Comparison of ENCODE assay signal across 13 mouse cellular contexts in the genomic region with DNA sequence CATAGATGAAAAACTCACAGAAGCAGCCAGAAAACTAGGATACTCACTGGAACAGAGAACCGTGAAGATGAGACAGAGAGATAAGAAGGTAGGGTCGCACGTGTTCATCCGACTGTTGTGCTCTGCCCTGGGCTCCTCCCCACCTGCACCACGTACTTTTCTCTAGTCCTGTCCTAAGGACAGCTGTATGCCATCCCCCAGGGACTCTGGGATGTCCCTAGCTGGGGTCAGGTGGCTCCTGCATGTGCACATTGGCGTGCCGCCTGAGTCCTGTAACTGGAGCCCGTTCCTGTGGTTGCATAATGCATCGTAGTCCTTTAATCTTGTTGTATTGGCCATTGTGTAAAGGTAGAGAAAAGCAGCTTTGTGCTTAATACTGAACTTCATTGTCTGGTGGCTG. TPM values are rescaled to one million over a fixed set of nuclear protein-coding genes. Genes with fewer than 3 reads are reported as not detected.
A peak's percentile ranks its signal among the peaks of the same experiment; 100 is the strongest.
DNase-seq lines count a peak whose midpoint lies in the region; ATAC-seq lines count a peak whose summit lies in the region.
"Had no signal": no experiment of that assay in that cellular context is flagged by ENCODE, and none has a peak within 500 bp of the region (broad histone marks: within the 10 kb centered on the region; RNA-seq: fewer than 3 reads in every experiment).

No protein-coding gene starts in this region.

- peaks cover 29% of the 10 kb centered on the region for H3K36me3 ChIP-seq in heart, embryonic 12.5 days
- H3K36me3 ChIP-seq in embryonic facial prominence, embryonic 14.5 days (ENCODE audit: control insufficient read depth, insufficient read depth, low read length): peaks cover 42% of the 10 kb centered on the region

- no peak overlapping the region for H3K27ac ChIP-seq in heart, embryonic 12.5 days (ENCODE audit: poor library complexity, severe bottlenecking)
- H3K27ac ChIP-seq in embryonic facial prominence, embryonic 14.5 days (replicated peaks; ENCODE audit: low read depth, low read length): no peak overlapping the region
- H3K27ac ChIP-seq: layer of hippocampus, adult 2 months; limb, embryonic 12.5 days had no signal

- peaks cover 27% of the 10 kb centered on the region for H3K4me1 ChIP-seq in heart, embryonic 12.5 days (replicated peaks)
- no peaks in the 10 kb centered on the region for H3K4me1 ChIP-seq in embryonic facial prominence, embryonic 14.5 days (ENCODE audit: control insufficient read depth, insufficient read depth, low read length)
- H3K4me1 ChIP-seq: limb, embryonic 12.5 days had no signal

- no peaks in the 10 kb centered on the region for H3K27me3 ChIP-seq in heart, embryonic 12.5 days (replicated peaks)
- no peaks in the 10 kb centered on the region for H3K27me3 ChIP-seq in embryonic facial prominence, embryonic 14.5 days (replicated peaks; ENCODE audit: control insufficient read depth, insufficient read depth, low read length)
- H3K27me3 ChIP-seq: limb, embryonic 12.5 days had no signal

- H3K4me2 ChIP-seq in heart, embryonic 12.5 days: no peak overlapping the region
- H3K4me2 ChIP-seq in embryonic facial prominence, embryonic 14.5 days (ENCODE audit: low read depth, low read length): no peak overlapping the region
- H3K4me2 ChIP-seq: limb, embryonic 12.5 days had no signal

- no peak overlapping the region for H3K4me3 ChIP-seq in heart, embryonic 12.5 days
- no peak overlapping the region for H3K4me3 ChIP-seq in embryonic facial prominence, embryonic 14.5 days (ENCODE audit: low read depth, low read length)
- H3K4me3 ChIP-seq: layer of hippocampus, adult 2 months; limb, embryonic 12.5 days had no signal

- DNase-seq in heart, adult 11 months: peak; percentile 95
- peak; percentile 36 to 58 for DNase-seq in lung, adult 18-20 months
- DNase-seq in lung, postnatal 14 days: no peak
- peak; percentile 68 for DNase-seq in embryonic facial prominence, embryonic 14.5 days (ENCODE audit: low spot score)
- peak; percentile 47 to 48 for DNase-seq in heart, postnatal 36 days
- no peak for DNase-seq in layer of hippocampus, adult 11-12 months (ENCODE audit: low spot score)
- DNase-seq in cerebellum, postnatal 4 days (ENCODE audit: low spot score in 2 of 2): no peak
- DNase-seq: embryo, embryonic 11 days; right cerebral cortex, postnatal 25 days had no signal

- WGBS in heart, embryonic 12.5 days: 84% methylated on average over 9 of the region's 9 CpGs
- whole genome bisulfite sequencing in embryonic facial prominence, embryonic 14.5 days: 64% methylated on average over 9 of the region's 9 CpGs

- ATAC-seq in heart, embryonic 12.5 days (ENCODE audit: insufficient number of reproducible peaks, low FRiP score): no peak
- ATAC-seq in embryonic facial prominence, embryonic 14.5 days (ENCODE audit: low read depth): peak; percentile 89; the same call in 1 of the 2 replicates
- ATAC-seq: forebrain, embryonic 16.5 days had no signal

- no peaks in the 10 kb centered on the region for H3K9me3 ChIP-seq in heart, embryonic 12.5 days (replicated peaks)
- no peaks in the 10 kb centered on the region for H3K9me3 ChIP-seq in embryonic facial prominence, embryonic 14.5 days (ENCODE audit: control insufficient read depth, low read length)
- H3K9me3 ChIP-seq: limb, embryonic 12.5 days had no signal

- H3K9ac ChIP-seq in heart, embryonic 12.5 days: no peak overlapping the region
- no peak overlapping the region for H3K9ac ChIP-seq in embryonic facial prominence, embryonic 14.5 days (ENCODE audit: low read depth, low read length)
- H3K9ac ChIP-seq: limb, embryonic 12.5 days had no signal

- intact Hi-C loops in heart, postnatal 36 days (cut with DNase I): no loop called here

RNA-seq across cellular contexts. Expression of a gene that starts 9.9 kb away (rescaled TPM):
- 75.3 and 75.4 TPM in 2 replicates for polyA plus RNA-seq in heart, embryonic 12.5 days (2016; fragmentation: Nextera tagmentation; extraction: Ambion mirVana)
- 85.4 and 89.2 TPM in 2 replicates for polyA plus RNA-seq in embryonic facial prominence, embryonic 14.5 days (2014; fragmentation: Nextera tagmentation; extraction: Ambion mirVana)
- 10 to 100 TPM; 15.3 to 17.0 TPM for total RNA-seq in heart, postnatal 36 days (2021)

Comparison
In these comparisons a context has a peak if more than half of its experiments do, and no peak if none do; other contexts are left out.
1. DNase-seq: peak in heart, adult 11 months (single experiment), lung, adult 18-20 months (2 of 2), embryonic facial prominence, embryonic 14.5 days (single experiment) and heart, postnatal 36 days (2 of 2); none in lung, postnatal 14 days (single experiment), layer of hippocampus, adult 11-12 months (single experiment) and cerebellum, postnatal 4 days (0 of 2).